Mouse (Mus musculus): ENCODE measurements around the gene Ngdn.

GRCm38 (mm10) chr14:54974068-54974791 is 41.0 kb upstream of the Ngdn start:
- no peak for TF ChIP-seq POLR2A (IDR thresholded peaks at IDR 0.05; ENCODE audit: low read depth, low read length)
- no peak for TF ChIP-seq RCOR1 (conservative IDR thresholded peaks at IDR 0.05; ENCODE audit: low read depth, low read length)
- no peak for TF ChIP-seq ZC3H11A (IDR thresholded peaks at IDR 0.05; ENCODE audit: low read depth, low read length)
- TF ChIP-seq POLR2AphosphoS2 (IDR thresholded peaks at IDR 0.05; ENCODE audit: low read depth, low read length), result no peak

Data from CH12.LX (cell line).